Comparison of ENCODE assay signal across 10 mouse cellular contexts in genomic region chr1:126865591-126866086, GRCm38 (mm10). TPM values are rescaled to one million over a fixed set of nuclear protein-coding genes. Genes with fewer than 3 reads are reported as not detected.
DNase-seq lines count a peak whose midpoint lies in the region; ATAC-seq lines count a peak whose summit lies in the region.
"Had no signal": no experiment of that assay in that cellular context is flagged by ENCODE, and none has a peak within 500 bp of the region (broad histone marks: within the 10 kb centered on the region; RNA-seq: fewer than 3 reads in every experiment).

No protein-coding gene starts in this region.

- DNase-seq in brain, adult 2 months (ENCODE audit: low read depth, low spot score): peak; percentile 92
- DNase-seq in embryo, embryonic 11.5 days (ENCODE audit: low read depth, low spot score): peak; percentile 8
- DNase-seq in layer of hippocampus, adult 11-12 months (ENCODE audit: low spot score): peak; percentile 70
- DNase-seq in lung, postnatal 36 days: no peak
- no peak for DNase-seq in thymus, postnatal 25 days
- DNase-seq in testis, postnatal 14 days (ENCODE audit: low spot score): no peak
- DNase-seq in heart, adult 9 months (ENCODE audit: low spot score in 2 of 2): no peak
- DNase-seq: liver had no signal

- no peaks in the 10 kb centered on the region for H3K27me3 ChIP-seq in midbrain, embryonic 13.5 days
- H3K27me3 ChIP-seq: embryonic facial prominence, embryonic 12.5 days had no signal

- no peaks in the 10 kb centered on the region for H3K9me3 ChIP-seq in midbrain, embryonic 13.5 days
- H3K9me3 ChIP-seq: embryonic facial prominence, embryonic 12.5 days had no signal

- no peak overlapping the region for H3K9ac ChIP-seq in midbrain, embryonic 13.5 days (replicated peaks)
- H3K9ac ChIP-seq: embryonic facial prominence, embryonic 12.5 days had no signal

- WGBS in midbrain, embryonic 13.5 days: 12% methylated on average over 7 of the region's 7 CpGs

- no peaks in the 10 kb centered on the region for H3K36me3 ChIP-seq in midbrain, embryonic 13.5 days
- H3K36me3 ChIP-seq: embryonic facial prominence, embryonic 12.5 days had no signal

- H3K4me3 ChIP-seq in midbrain, embryonic 13.5 days (replicated peaks): no peak overlapping the region
- H3K4me3 ChIP-seq: embryonic facial prominence, embryonic 12.5 days had no signal

- H3K4me1 ChIP-seq in midbrain, embryonic 13.5 days (replicated peaks): peaks cover 16% of the 10 kb centered on the region

- peak overlapping the region; percentile 6; the same call in 1 of the 2 replicates for H3K4me2 ChIP-seq in midbrain, embryonic 13.5 days (replicated peaks)
- H3K4me2 ChIP-seq: embryonic facial prominence, embryonic 12.5 days had no signal

- peak; percentile 82 for ATAC-seq in midbrain, embryonic 13.5 days

- peak overlapping the region; percentile 62 for H3K27ac ChIP-seq in midbrain, embryonic 13.5 days
- H3K27ac ChIP-seq: embryonic facial prominence, embryonic 12.5 days had no signal

RNA-seq across cellular contexts. Expression of gene Nckap5, which starts 35.0 kb away (rescaled TPM):
- 14.2 and 17.7 TPM in 2 replicates for polyA plus RNA-seq in midbrain, embryonic 13.5 days (2015; fragmentation: Nextera tagmentation; extraction: Ambion mirVana)

Comparison
In these comparisons a context has a peak if more than half of its experiments do, and no peak if none do; other contexts are left out.
1. DNase-seq: peak in brain, adult 2 months (single experiment), embryo, embryonic 11.5 days (single experiment) and layer of hippocampus, adult 11-12 months (single experiment); none in lung, postnatal 36 days (single experiment), thymus, postnatal 25 days (single experiment), testis, postnatal 14 days (single experiment) and heart, adult 9 months (0 of 2).